Mouse (Mus musculus) MN1 (cell line): ENCODE results near the gene Phactr1.

ENCODE experiments used
- DNase-seq: peaks from one replicate; pipeline ENCODE4 v3.0.0-alpha.2; 2016; ENCODE audit warnings: low spot score

The Phactr1 gene

DNA sequence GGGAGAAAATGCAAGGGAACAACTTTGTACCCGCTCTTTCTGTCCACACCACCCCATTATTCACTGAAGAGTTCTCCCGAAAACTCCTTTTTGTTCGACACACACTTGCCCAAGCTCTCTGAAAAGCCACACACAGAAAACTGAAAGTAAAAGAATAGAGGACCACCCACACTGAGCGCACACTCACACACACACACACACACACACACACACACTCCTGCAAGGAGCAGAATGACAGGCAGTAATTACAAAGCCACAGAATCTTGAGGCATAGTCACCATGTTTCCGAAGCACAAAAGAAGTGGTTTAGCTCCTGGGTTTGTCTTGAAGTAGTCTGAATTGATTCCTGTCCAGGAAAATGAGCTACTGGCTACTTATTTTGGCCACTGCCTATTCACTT, 296.5 kb downstream of the Phactr1 start:
- DNase-seq = no peak

GRCm38 (mm10) chr13:42980581-42980980, 300.2 kb downstream of the Phactr1 start:
- peak; percentile 71 for DNase-seq

GRCm38 (mm10) chr13:42982646-42983045, 302.2 kb downstream of the Phactr1 start:
- no peak for DNase-seq

DNA sequence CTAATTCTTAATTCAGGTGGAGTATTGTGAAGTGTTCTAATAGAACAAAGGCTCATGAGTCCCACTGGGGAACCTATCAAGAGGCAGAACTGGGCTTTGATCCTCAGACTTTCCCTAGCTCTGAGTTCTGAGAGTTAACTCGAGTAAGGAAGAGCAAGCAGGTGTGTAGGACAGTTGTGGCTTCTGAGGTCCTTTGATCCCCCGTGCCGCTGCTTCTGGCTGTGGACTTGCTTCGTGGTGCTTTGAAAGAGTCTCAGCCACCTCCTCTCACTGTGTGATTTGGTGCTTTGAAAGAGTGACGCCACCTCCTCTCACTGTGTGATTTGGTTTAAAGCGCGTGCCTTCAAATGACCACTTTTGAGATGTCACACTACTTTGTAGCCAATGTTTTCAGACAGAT, 305.4 kb downstream of the Phactr1 start:
- DNase-seq = no peak

GRCm38 (mm10) chr13:42987931-42988579, 307.6 kb downstream of the Phactr1 start:
- DNase-seq = peak; percentile 89

DNA sequence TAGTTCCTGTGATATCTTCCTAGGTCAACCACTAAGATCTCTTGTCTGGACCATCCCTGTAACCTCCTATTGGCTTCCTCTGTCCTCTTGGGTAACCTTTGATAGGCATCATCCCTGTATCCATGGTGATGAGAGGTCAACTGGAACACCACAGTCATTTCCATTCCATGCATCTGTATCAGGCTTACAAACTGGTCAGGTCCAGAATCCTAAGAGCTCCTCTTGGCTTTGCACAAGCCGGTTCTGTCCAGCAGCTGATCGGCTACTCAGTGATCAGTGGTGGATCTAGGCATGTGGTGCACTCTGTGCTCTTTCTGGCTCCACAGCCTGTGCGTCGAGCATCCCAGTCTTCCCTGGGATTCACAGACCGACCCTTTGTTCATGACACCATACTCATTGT, 309.1 kb downstream of the Phactr1 start:
- DNase-seq = no peak

- no peak for DNase-seq
Observed at GRCm38 (mm10) chr13:42990051-42990450, 309.6 kb downstream of the Phactr1 start.

- DNase-seq = no peak
Observed at GRCm38 (mm10) chr13:42990493-42991111, 310.2 kb downstream of the Phactr1 start.

DNA sequence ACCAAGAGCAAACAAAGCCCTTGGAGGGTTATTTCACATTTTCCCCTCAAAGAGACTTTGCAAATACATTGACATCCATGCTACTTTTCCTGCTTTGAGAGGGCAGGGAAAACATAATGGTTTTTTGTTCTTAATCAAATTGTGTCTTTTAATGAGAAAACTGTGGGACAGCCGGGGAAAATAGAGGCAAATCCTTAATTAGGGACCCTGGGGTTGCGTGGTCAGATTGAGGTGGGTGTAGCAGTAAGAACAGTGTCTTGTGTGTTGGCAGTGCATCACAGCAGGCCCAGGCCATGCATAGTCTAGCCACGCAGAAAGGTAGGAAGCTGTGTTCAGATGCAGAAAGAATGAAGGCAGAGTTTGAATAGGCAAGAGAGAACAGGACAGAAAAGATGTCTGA, 310.7 kb downstream of the Phactr1 start:
- DNase-seq = no peak

- no peak for DNase-seq
Observed at GRCm38 (mm10) chr13:42992306-42992705, 311.9 kb downstream of the Phactr1 start.

GRCm38 (mm10) chr13:42994276-42994675, 313.9 kb downstream of the Phactr1 start:
- DNase-seq = peak; percentile 68

DNA sequence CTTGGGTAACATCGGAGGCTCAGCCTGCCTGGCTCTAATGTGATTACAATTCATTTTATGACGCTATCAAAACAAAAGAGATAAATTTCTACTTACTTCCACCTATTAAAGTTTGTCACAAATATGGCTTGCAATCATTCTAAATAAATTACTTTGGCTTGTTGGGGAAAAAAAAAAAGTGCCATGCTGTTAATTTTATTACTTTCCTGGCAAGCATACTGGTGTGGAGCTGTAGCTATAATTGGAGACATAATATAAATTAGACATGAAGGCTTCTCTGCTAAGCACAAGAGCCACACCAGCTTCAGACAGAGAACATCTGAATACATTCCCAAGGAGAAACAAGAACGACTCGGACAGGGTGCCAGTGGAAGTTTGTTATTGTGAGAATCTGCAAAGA, 315.8 kb downstream of the Phactr1 start:
- DNase-seq = peak; percentile 52

GRCm38 (mm10) chr13:42999287-42999686, 318.9 kb downstream of the Phactr1 start:
- no peak for DNase-seq

DNA sequence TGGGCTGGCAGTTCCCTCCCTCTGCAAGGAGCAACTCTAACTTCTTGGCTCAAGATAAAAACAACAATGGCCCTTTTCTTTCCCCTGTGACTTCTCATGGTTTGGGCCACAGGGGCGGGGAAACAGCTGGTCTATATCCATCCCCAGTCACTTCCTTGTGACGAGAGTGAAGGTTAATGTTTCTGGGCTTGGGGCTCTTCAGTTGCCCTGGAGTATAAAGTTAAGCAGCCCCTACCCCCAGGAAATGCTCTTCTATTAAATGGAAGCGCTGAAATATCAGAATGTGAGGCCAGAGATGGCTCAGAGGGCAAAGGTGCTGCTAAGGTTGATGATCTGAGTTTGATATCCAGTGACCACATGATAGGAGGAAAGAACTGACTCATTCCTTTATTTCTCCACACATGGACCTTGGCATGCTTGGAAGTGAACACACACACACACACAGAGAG, 324.7 kb downstream of the Phactr1 start:
- DNase-seq = peak; percentile 17

DNA sequence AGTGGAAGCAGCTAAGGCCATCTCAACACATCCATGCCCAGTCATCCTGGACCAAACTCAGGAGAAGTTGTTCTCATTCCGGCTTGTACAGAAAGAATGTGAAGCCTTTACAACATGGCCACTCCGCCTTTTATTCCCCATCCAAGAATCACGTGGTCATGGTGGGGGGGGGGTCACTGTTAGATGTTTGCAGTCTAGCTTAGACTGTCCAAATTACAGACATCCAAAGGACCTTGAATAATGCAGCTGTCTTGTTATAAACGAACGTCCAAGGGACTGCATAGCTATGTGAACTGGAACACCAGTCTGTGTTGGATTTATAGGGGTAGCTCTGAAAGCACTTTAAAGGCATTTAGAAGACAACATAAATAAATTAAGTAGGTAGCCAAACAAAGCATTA, 328.0 kb downstream of the Phactr1 start:
- DNase-seq = no peak

GRCm38 (mm10) chr13:43009596-43009995, 329.2 kb downstream of the Phactr1 start:
- DNase-seq = no peak

DNA sequence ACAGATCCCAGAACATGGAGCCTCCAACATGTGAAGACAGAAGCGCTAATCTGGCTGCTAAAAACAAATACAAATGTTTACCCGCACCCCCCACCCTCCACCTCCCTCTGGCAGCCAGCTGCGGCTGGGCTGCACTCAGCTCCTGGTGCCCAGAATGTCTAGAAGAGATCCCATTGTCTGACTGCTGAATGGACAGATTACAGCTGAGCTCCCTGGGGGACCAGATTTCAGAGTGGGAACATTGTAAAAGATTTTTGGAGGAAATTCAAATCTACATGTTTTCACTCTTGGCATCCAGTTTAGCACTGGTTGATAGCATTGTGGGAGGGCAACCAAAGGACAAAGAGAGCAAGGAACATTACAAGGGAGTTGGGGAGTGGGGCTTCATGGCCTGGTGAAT, 331.1 kb downstream of the Phactr1 start:
- no peak for DNase-seq

DNA sequence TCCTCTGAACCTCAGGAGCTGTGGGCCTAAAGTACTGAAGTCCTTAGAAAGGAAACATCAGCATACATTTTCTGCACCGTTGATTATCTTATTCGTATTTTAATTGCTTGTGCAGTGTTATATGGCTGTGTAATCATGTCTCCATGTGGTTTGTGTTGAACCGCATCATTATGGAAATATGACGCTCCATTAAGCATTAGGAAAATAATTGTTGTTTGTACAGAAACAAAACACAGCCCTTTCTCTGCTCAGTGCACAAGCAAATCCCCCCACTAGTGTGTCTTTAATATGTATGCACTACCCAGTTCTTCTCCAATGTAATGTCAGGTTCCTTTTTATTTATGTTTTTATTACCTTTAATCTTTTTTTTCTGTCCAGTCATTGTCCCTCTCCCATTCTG, 333.6 kb downstream of the Phactr1 start:
- no peak for DNase-seq

DNA sequence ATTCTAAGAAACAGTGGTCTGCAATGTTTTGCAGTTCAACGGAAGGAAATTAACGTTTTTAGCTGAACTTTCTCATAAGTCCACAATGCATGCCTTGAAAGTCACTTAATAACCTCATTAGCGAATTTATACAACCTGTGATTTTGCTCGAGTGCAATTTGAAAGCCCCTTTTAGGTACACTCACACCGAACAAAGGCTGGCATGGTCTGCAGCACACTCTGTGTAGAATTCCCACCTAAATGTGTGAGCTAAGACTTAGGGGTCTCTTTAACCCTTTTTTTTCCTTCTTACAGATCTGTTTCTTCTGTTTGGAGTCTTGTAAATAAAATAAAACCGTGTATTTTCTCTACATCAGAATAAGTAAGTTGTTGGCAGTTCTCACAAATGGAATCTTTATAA, 335.3 kb downstream of the Phactr1 start:
- no peak for DNase-seq

DNA sequence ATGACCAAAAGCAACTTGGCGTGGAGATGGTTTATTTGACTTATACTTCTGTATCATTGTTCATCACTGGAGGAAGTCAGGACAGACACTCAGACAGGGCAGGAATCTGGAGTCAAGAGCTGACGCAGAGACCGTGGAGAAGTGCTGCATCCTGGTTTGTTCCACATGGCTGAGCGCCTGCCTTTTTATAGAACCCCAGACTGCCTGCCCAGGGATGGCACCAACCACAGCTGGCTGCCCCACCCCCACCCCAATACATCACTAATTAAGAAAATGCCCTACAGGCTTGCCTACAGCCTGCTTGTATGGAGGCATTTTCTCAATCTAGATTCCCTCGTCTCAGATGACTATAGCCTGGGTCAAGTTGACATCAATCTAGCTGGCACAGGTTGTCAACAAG, 338.4 kb downstream of the Phactr1 start:
- no peak for DNase-seq

GRCm38 (mm10) chr13:43021031-43021430, 340.6 kb downstream of the Phactr1 start:
- no peak for DNase-seq

GRCm38 (mm10) chr13:43023005-43023404, 342.6 kb downstream of the Phactr1 start:
- no peak for DNase-seq

DNA sequence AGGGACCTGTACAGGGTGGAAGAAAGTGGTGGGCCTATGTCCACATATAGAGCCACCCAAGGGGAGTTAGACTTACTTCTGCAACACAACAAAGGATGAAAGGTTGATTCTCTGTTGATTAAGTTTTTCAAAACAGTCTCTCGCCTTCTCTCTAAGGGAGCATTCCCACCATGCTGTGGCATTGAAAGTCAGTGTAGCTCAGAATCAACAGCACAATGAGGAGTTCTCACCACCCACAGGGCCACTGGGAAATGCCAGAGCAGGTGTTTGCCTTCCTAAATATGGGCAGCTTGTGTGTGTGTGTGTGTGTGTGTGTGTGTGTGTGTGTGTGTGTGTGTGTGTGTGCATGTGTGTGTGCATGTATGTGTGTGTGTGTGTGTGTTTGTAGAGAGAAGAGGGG, 347.1 kb downstream of the Phactr1 start:
- no peak for DNase-seq

DNA sequence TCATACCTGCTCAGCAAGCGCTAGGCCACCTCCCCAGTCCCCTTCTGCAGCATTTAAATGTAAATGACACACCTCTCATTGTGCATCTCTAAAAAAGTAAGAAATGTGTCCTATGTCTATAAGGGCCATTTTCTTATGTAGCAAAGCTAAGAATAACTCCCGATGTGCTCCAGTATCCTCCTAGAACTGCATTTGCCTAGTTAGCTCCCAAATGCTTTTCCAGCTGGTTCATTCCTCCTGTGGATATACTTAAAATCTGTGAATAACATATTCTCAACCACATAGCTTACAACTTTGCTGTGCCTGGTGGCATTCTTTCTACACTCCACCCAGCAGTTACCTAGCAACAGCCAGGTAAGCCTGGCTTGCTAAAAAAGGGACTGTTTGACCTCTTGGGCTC, 349.8 kb downstream of the Phactr1 start:
- DNase-seq = no peak
